9 mouse cellular contexts compared by ENCODE assay signal in the genomic region with DNA sequence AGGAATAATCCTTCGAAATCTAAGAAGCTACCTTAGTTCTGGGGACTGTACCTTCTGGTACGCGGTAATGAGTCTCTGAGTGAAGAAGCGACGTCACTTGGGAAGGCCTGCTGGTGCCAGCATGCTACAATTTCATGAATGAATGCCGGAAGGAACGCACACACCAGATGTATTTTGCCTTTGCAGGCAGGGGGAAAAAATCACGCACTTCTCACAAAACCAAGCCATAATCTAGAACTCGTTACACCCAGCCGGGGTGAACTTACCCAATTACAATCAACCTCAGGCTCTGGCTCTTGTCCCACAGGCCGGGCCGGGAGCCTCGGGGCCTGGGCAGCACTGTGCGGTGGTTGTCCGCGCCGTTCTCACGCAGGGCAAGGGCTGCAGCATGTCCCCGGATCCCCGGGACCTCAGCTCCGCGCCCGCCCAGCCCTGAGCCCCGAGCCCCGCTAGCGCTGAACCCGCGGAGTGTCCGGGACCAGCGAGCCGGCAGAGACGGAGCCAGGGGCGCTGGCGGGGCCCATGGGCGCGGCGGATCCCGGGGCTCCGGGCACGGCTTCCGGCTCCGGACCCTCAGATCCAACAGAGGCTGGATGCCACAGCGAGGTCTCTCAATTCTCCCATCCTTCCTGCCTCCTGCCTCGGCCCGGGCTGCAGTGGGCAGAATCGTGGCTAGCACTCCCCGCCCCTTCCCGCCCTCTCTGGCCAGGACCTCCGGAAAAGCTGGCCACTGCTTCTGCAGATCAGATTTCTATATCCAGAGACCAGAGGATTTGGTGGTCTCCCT. TPM values are rescaled to one million over a fixed set of nuclear protein-coding genes. Genes with fewer than 3 reads are reported as not detected.
DNase-seq lines count a peak whose midpoint lies in the region; ATAC-seq and TF ChIP-seq lines count a peak whose summit lies in the region.
"Had no signal": no experiment of that assay in that cellular context is flagged by ENCODE, and none has a peak within 500 bp of the region (broad histone marks: within the 10 kb centered on the region; RNA-seq: fewer than 3 reads in every experiment).

No protein-coding gene starts in this region.

- no peaks in the 10 kb centered on the region for H3K79me2 ChIP-seq in heart, adult 2 months (replicated peaks; ENCODE audit: control insufficient read depth, insufficient read depth, low read length)
- no peaks in the 10 kb centered on the region for H3K79me2 ChIP-seq in myocyte (ENCODE audit: control insufficient read depth, insufficient read depth)

- no peak for TF ChIP-seq EP300 in heart, adult 2 months (IDR thresholded peaks at IDR 0.05; ENCODE audit: insufficient read depth, low read depth, low read length)

- H3K36me3 ChIP-seq in spleen, adult 2 months (ENCODE audit: control insufficient read depth, insufficient read depth, low read length) = no peaks in the 10 kb centered on the region
- peaks cover 2% of the 10 kb centered on the region; the same call in 1 of the 2 replicates for H3K36me3 ChIP-seq in embryonic facial prominence, embryonic 10.5 days (replicated peaks)
- no peaks in the 10 kb centered on the region for H3K36me3 ChIP-seq in heart, adult 2 months (ENCODE audit: control insufficient read depth, insufficient read depth, low read length)
- H3K36me3 ChIP-seq in limb, embryonic 12.5 days = peaks cover 12% of the 10 kb centered on the region
- no peaks in the 10 kb centered on the region for H3K36me3 ChIP-seq in myocyte (ENCODE audit: control insufficient read depth, insufficient read depth)

- intact Hi-C loops in heart, adult 2 months (cut with DNase I) = no loop called here

- TF ChIP-seq CTCF in spleen, adult 2 months (IDR thresholded peaks at IDR 0.05; ENCODE audit: extremely low read depth, insufficient read depth, insufficient read length, insufficient replicate concordance) = no peak
- TF ChIP-seq CTCF in heart, adult 2 months (IDR thresholded peaks at IDR 0.05) = no peak

- no peak for DNase-seq in spleen, adult 2 months (ENCODE audit: low read depth in 1 of 2, low spot score in 2 of 2)
- DNase-seq in spleen, postnatal 14 days (ENCODE audit: low spot score in 2 of 2) = no peak
- peak; percentile 74 for DNase-seq in embryonic facial prominence, embryonic 10.5 days (ENCODE audit: low spot score)
- DNase-seq in heart, adult 2 months = peak; percentile 44 to 56
- DNase-seq in kidney, adult 11 months = peak; percentile 33
- DNase-seq in yolk sac, embryonic 10.5 days (ENCODE audit: low spot score) = peak; percentile 44

- no peak for TF ChIP-seq POLR2A in spleen, adult 2 months (IDR thresholded peaks at IDR 0.05; ENCODE audit: low read depth, low read length)
- no peak for TF ChIP-seq POLR2A in heart, adult 2 months (IDR thresholded peaks at IDR 0.05; ENCODE audit: insufficient read depth, low read depth, low read length)
- no peak for TF ChIP-seq POLR2A in myocyte (IDR thresholded peaks at IDR 0.05; ENCODE audit: insufficient read length, low read depth)

- peak overlapping the region; percentile 31; the same call in 1 of the 2 replicates for H3K4me3 ChIP-seq in spleen, adult 2 months (ENCODE audit: extremely low read depth, insufficient read depth, insufficient read length)
- H3K4me3 ChIP-seq in embryonic facial prominence, embryonic 10.5 days = peak overlapping the region; percentile 78
- peak overlapping the region; percentile 70 for H3K4me3 ChIP-seq in heart, adult 2 months
- peak overlapping the region; percentile 65 for H3K4me3 ChIP-seq in limb, embryonic 12.5 days (replicated peaks)
- no peak overlapping the region for H3K4me3 ChIP-seq in myocyte

- no peak overlapping the region for H3K27ac ChIP-seq in spleen, adult 2 months (ENCODE audit: insufficient read depth, low read length)
- H3K27ac ChIP-seq in embryonic facial prominence, embryonic 10.5 days (replicated peaks) = peak overlapping the region; percentile 89
- peak overlapping the region; percentile 30 for H3K27ac ChIP-seq in heart, adult 2 months
- H3K27ac ChIP-seq in limb, embryonic 12.5 days = 0 out of 2 replicates have a peak overlapping the region, but pooled peaks have one; percentile 17

- peak overlapping the region; percentile 16 for H3ac ChIP-seq in myocyte (ENCODE audit: control insufficient read depth, insufficient read length)

- no peaks in the 10 kb centered on the region for H3K9me3 ChIP-seq in embryonic facial prominence, embryonic 10.5 days
- no peaks in the 10 kb centered on the region for H3K9me3 ChIP-seq in limb, embryonic 12.5 days

- no peaks in the 10 kb centered on the region; the same call in 1 of the 2 replicates for H3K27me3 ChIP-seq in spleen, adult 2 months (ENCODE audit: control insufficient read depth, insufficient read depth, low read length)
- no peaks in the 10 kb centered on the region for H3K27me3 ChIP-seq in embryonic facial prominence, embryonic 10.5 days (replicated peaks; ENCODE audit: low read depth, poor library complexity, severe bottlenecking)
- no peaks in the 10 kb centered on the region for H3K27me3 ChIP-seq in heart, adult 2 months (ENCODE audit: control insufficient read depth, insufficient read depth, low read length)
- no peaks in the 10 kb centered on the region for H3K27me3 ChIP-seq in limb, embryonic 12.5 days
- H3K27me3 ChIP-seq in myocyte (ENCODE audit: control insufficient read depth, insufficient read depth, insufficient read length) = no peaks in the 10 kb centered on the region

- peak overlapping the region; percentile 75 for H3K9ac ChIP-seq in heart, adult 2 months (ENCODE audit: low read depth, low read length)
- peak overlapping the region; percentile 81 for H3K9ac ChIP-seq in limb, embryonic 12.5 days (replicated peaks)

- ATAC-seq in limb, embryonic 12.5 days (ENCODE audit: insufficient number of reproducible peaks, insufficient read depth, low FRiP score, low TSS enrichment, low read depth) = peak; percentile 70

- H3K4me1 ChIP-seq in spleen, adult 2 months (ENCODE audit: control insufficient read depth, insufficient read depth, insufficient read length) = no peaks in the 10 kb centered on the region
- peaks cover 16% of the 10 kb centered on the region for H3K4me1 ChIP-seq in embryonic facial prominence, embryonic 10.5 days
- H3K4me1 ChIP-seq in heart, adult 2 months (ENCODE audit: control insufficient read depth, insufficient read depth, low read length) = no peaks in the 10 kb centered on the region; the same call in 1 of the 2 replicates
- H3K4me1 ChIP-seq in limb, embryonic 12.5 days (replicated peaks) = peaks cover 2% of the 10 kb centered on the region; the same call in 1 of the 2 replicates

- 15% methylated on average over 41 of the region's 49 CpGs for WGBS in spleen, adult 2 months
- 4% methylated on average over 49 of the region's 49 CpGs for WGBS in embryonic facial prominence, embryonic 10.5 days
- WGBS in heart, adult 2 months = 4% methylated on average over 49 of the region's 49 CpGs
- 3% methylated on average over 49 of the region's 49 CpGs for WGBS in limb, embryonic 12.5 days

- H3K4me2 ChIP-seq in limb, embryonic 12.5 days = peak overlapping the region; percentile 87
- H3K4me2 ChIP-seq in myocyte (ENCODE audit: low read depth) = peak overlapping the region; percentile 31

TF ChIP-seq in myocyte, 11 proteins besides CTCF, POLR2A, EP300 and RAD21:
- TF ChIP-seq MAX (IDR thresholded peaks at IDR 0.05; ENCODE audit: low read depth) (no peak), REST (IDR thresholded peaks at IDR 0.05; ENCODE audit: insufficient read depth, insufficient read length) (no peak), E2F4 (IDR thresholded peaks at IDR 0.05; ENCODE audit: insufficient read depth) (no peak), TCF3 (IDR thresholded peaks at IDR 0.05; ENCODE audit: insufficient read length, low read depth) (no peak), SRF (IDR thresholded peaks at IDR 0.05; ENCODE audit: control insufficient read depth, insufficient read length, low read depth) (no peak), MYOG (IDR thresholded peaks at IDR 0.05; ENCODE audit: control insufficient read depth in 1 of 3, insufficient read depth in 1 of 3, insufficient read length in 2 of 3, low read depth in 2 of 3) (no peak), POLR2AphosphoS2 (IDR thresholded peaks at IDR 0.05; ENCODE audit: insufficient read length, low read depth) (no peak), TCF12 (IDR thresholded peaks at IDR 0.05; ENCODE audit: insufficient read depth, poor library complexity, severe bottlenecking) (no peak)

RNA-seq across cellular contexts. Expression of a gene that starts 23.8 kb away (rescaled TPM):
- polyA plus RNA-seq in spleen, adult 2 months (2012; rRNA removed) = 2.1 and 2.3 TPM in 2 replicates
- polyA plus RNA-seq in embryonic facial prominence, embryonic 10.5 days (2016; fragmentation: Nextera tagmentation; extraction: Ambion mirVana) = 13.1 and 13.8 TPM in 2 replicates
- total RNA-seq in heart, adult 2 months (2021) = 1 to 10 TPM; 4.0 to 4.1 TPM
- 2.2 and 2.4 TPM in 2 replicates for polyA plus RNA-seq in heart, adult 2 months (2012; rRNA removed)
- 12.0 and 13.0 TPM in 2 replicates for polyA plus RNA-seq in limb, embryonic 12.5 days (2016; fragmentation: Nextera tagmentation; extraction: Ambion mirVana)
- polyA plus RNA-seq in myocyte (2012; fragmentation: generic; extraction: Trizol) = 0.59 TPM
- total RNA-seq: MEL had no signal

RNA-seq across cellular contexts. Expression of a gene that starts 25.3 kb away (rescaled TPM):
- 2.0 and 2.1 TPM in 2 replicates for polyA plus RNA-seq in spleen, adult 2 months (2012; rRNA removed)
- polyA plus RNA-seq in embryonic facial prominence, embryonic 10.5 days (2016; fragmentation: Nextera tagmentation; extraction: Ambion mirVana) = 0.52 and 1.3 TPM in 2 replicates
- total RNA-seq in heart, adult 2 months (2021) = 1 to 10 TPM; 2.3 to 2.4 TPM
- 1.4 and 2.1 TPM in 2 replicates for polyA plus RNA-seq in heart, adult 2 months (2012; rRNA removed)
- polyA plus RNA-seq in limb, embryonic 12.5 days (2016; fragmentation: Nextera tagmentation; extraction: Ambion mirVana) = 1.1 and 1.6 TPM in 2 replicates
- 0.02 TPM for polyA plus RNA-seq in myocyte (2012; fragmentation: generic; extraction: Trizol)
- total RNA-seq: MEL had no signal

RNA-seq across cellular contexts. Expression of a gene that starts 50.1 kb away (rescaled TPM):
- not detected in 2 replicates for polyA plus RNA-seq in spleen, adult 2 months (2012; rRNA removed)
- 0.07 TPM in 1 of 2 replicates, not detected in the other for polyA plus RNA-seq in embryonic facial prominence, embryonic 10.5 days (2016; fragmentation: Nextera tagmentation; extraction: Ambion mirVana)
- total RNA-seq in heart, adult 2 months (2021) = not detected
- polyA plus RNA-seq in heart, adult 2 months (2012; rRNA removed) = 0.06 TPM in 1 of 2 replicates, not detected in the other
- polyA plus RNA-seq in limb, embryonic 12.5 days (2016; fragmentation: Nextera tagmentation; extraction: Ambion mirVana) = not detected in 2 replicates
- polyA plus RNA-seq in myocyte (2012; fragmentation: generic; extraction: Trizol) = not detected
- total RNA-seq: MEL had no signal

RNA-seq across cellular contexts. Expression of a gene that starts 52.6 kb away (rescaled TPM):
- polyA plus RNA-seq in spleen, adult 2 months (2012; rRNA removed) = 2.1 and 2.2 TPM in 2 replicates
- polyA plus RNA-seq in embryonic facial prominence, embryonic 10.5 days (2016; fragmentation: Nextera tagmentation; extraction: Ambion mirVana) = 0.70 and 0.80 TPM in 2 replicates
- 1 to 10 TPM; 4.6 to 7.1 TPM for total RNA-seq in heart, adult 2 months (2021)
- polyA plus RNA-seq in heart, adult 2 months (2012; rRNA removed) = 4.0 and 7.7 TPM in 2 replicates
- polyA plus RNA-seq in limb, embryonic 12.5 days (2016; fragmentation: Nextera tagmentation; extraction: Ambion mirVana) = 0.46 and 0.77 TPM in 2 replicates
- polyA plus RNA-seq in myocyte (2012; fragmentation: generic; extraction: Trizol) = 0.06 TPM
- total RNA-seq: MEL had no signal

Comparison
In these comparisons a context has a peak if more than half of its experiments do, and no peak if none do; other contexts are left out.
1. DNase-seq: peak in embryonic facial prominence, embryonic 10.5 days (single experiment), heart, adult 2 months (2 of 2), kidney, adult 11 months (single experiment) and yolk sac, embryonic 10.5 days (single experiment); none in spleen, adult 2 months (0 of 2) and spleen, postnatal 14 days (0 of 2).